Mouse (Mus musculus): ENCODE measurements around the gene Vopp1. TPM values are rescaled to one million over a fixed set of nuclear protein-coding genes. Genes with fewer than 3 reads are reported as not detected.

The Vopp1 gene
- polyA plus RNA-seq, 1 experiment, result 53.6 TPM

- no peak for TF ChIP-seq POLR2A (IDR thresholded peaks at IDR 0.05; ENCODE audit: borderline replicate concordance, control insufficient read depth, low read depth, low read length)
- TF ChIP-seq CTCF (IDR thresholded peaks at IDR 0.05; ENCODE audit: control insufficient read depth, insufficient read depth, low read length), result no peak
- H3K27ac ChIP-seq (ENCODE audit: control insufficient read depth, insufficient read depth, low read depth, low read length, poor library complexity), result no peak overlapping the region; the same call in 1 of the 2 replicates
- H3K4me3 ChIP-seq (replicated peaks; ENCODE audit: control insufficient read depth, low read depth, low read length), result no peak overlapping the region
- 30% methylated on average over 7 of the region's 7 CpGs for WGBS
- H3K4me1 ChIP-seq (ENCODE audit: control insufficient read depth, insufficient read depth, low read length), result peaks cover 10% of the 10 kb centered on the region; the same call in 1 of the 2 replicates
These were observed 55.9 kb downstream of the Vopp1 start for GRCm38 (mm10) chr6:57768948-57769525.

GRCm38 (mm10) chr6:57767112-57767868 lies 57.7 kb downstream of the Vopp1 start:
- peak overlapping the region; percentile 90 for H3K27ac ChIP-seq (ENCODE audit: control insufficient read depth, insufficient read depth, low read depth, low read length, poor library complexity)
- peaks cover 8% of the 10 kb centered on the region; the same call in 1 of the 2 replicates for H3K4me1 ChIP-seq (ENCODE audit: control insufficient read depth, insufficient read depth, low read length)
- H3K4me3 ChIP-seq (replicated peaks; ENCODE audit: control insufficient read depth, low read depth, low read length), result no peak overlapping the region
- TF ChIP-seq POLR2A (IDR thresholded peaks at IDR 0.05; ENCODE audit: borderline replicate concordance, control insufficient read depth, low read depth, low read length) (no peak), CTCF (IDR thresholded peaks at IDR 0.05; ENCODE audit: control insufficient read depth, insufficient read depth, low read length) (0 out of 2 replicates have a peak, but pooled peaks have one; percentile 5)
- 35% methylated on average over 8 of the region's 8 CpGs for WGBS

- Histone ChIP-seq H3K4me3 (replicated peaks; ENCODE audit: control insufficient read depth, low read depth, low read length) (no peak overlapping the region), H3K27ac (ENCODE audit: control insufficient read depth, insufficient read depth, low read depth, low read length, poor library complexity) (peak overlapping the region; percentile 90), H3K4me1 (ENCODE audit: control insufficient read depth, insufficient read depth, low read length) (peaks cover 8% of the 10 kb centered on the region; the same call in 1 of the 2 replicates)
- no peak for TF ChIP-seq CTCF (IDR thresholded peaks at IDR 0.05; ENCODE audit: control insufficient read depth, insufficient read depth, low read length)
- TF ChIP-seq POLR2A (IDR thresholded peaks at IDR 0.05; ENCODE audit: borderline replicate concordance, control insufficient read depth, low read depth, low read length), result no peak
- 35% methylated on average over 1 of the region's 1 CpGs for WGBS
These were observed 58.7 kb downstream of the Vopp1 start for GRCm38 (mm10) chr6:57766287-57766686.

GRCm38 (mm10) chr6:57765095-57765878 lies 59.7 kb downstream of the Vopp1 start:
- no peak for TF ChIP-seq CTCF (IDR thresholded peaks at IDR 0.05; ENCODE audit: control insufficient read depth, insufficient read depth, low read length)
- TF ChIP-seq POLR2A (IDR thresholded peaks at IDR 0.05; ENCODE audit: borderline replicate concordance, control insufficient read depth, low read depth, low read length), result no peak
- Histone ChIP-seq H3K27ac (ENCODE audit: control insufficient read depth, insufficient read depth, low read depth, low read length, poor library complexity) (peak overlapping the region; percentile 90; the same call in 1 of the 2 replicates), H3K4me3 (replicated peaks; ENCODE audit: control insufficient read depth, low read depth, low read length) (no peak overlapping the region), H3K4me1 (ENCODE audit: control insufficient read depth, insufficient read depth, low read length) (peaks cover 8% of the 10 kb centered on the region; the same call in 1 of the 2 replicates)
- WGBS, result 25% methylated on average over 3 of the region's 3 CpGs

- Histone ChIP-seq H3K4me3 (replicated peaks; ENCODE audit: control insufficient read depth, low read depth, low read length) (no peak overlapping the region), H3K27ac (ENCODE audit: control insufficient read depth, insufficient read depth, low read depth, low read length, poor library complexity) (no peak overlapping the region), H3K4me1 (ENCODE audit: control insufficient read depth, insufficient read depth, low read length) (peaks cover 6% of the 10 kb centered on the region; the same call in 1 of the 2 replicates)
- TF ChIP-seq POLR2A (IDR thresholded peaks at IDR 0.05; ENCODE audit: borderline replicate concordance, control insufficient read depth, low read depth, low read length), result no peak
- no peak for TF ChIP-seq CTCF (IDR thresholded peaks at IDR 0.05; ENCODE audit: control insufficient read depth, insufficient read depth, low read length)
These were observed 61.9 kb downstream of the Vopp1 start for GRCm38 (mm10) chr6:57763054-57763453.

- no peak overlapping the region for H3K4me3 ChIP-seq (replicated peaks; ENCODE audit: control insufficient read depth, low read depth, low read length)
- H3K4me1 ChIP-seq (ENCODE audit: control insufficient read depth, insufficient read depth, low read length), result peaks cover 2% of the 10 kb centered on the region; the same call in 1 of the 2 replicates
These were observed 70.8 kb downstream of the Vopp1 start for GRCm38 (mm10) chr6:57753962-57754759.

GRCm38 (mm10) chr6:57745748-57746129 lies 79.2 kb downstream of the Vopp1 start:
- H3K4me3 ChIP-seq (replicated peaks; ENCODE audit: control insufficient read depth, low read depth, low read length), result no peak overlapping the region
- peak overlapping the region; percentile 81; the same call in 1 of the 2 replicates for H3K27ac ChIP-seq (ENCODE audit: control insufficient read depth, insufficient read depth, low read depth, low read length, poor library complexity)
- no peak for TF ChIP-seq CTCF (IDR thresholded peaks at IDR 0.05; ENCODE audit: control insufficient read depth, insufficient read depth, low read length)
- no peak for TF ChIP-seq POLR2A (IDR thresholded peaks at IDR 0.05; ENCODE audit: borderline replicate concordance, control insufficient read depth, low read depth, low read length)
- 67% methylated on average over 2 of the region's 2 CpGs for WGBS
- peaks cover 7% of the 10 kb centered on the region for H3K4me1 ChIP-seq (ENCODE audit: control insufficient read depth, insufficient read depth, low read length)

More at GRCm38 (mm10) chr6:57753962-57754759, 70.8 kb downstream of the Vopp1 start:
- peak overlapping the region; percentile 40; the same call in 1 of the 2 replicates for H3K27ac ChIP-seq (ENCODE audit: control insufficient read depth, insufficient read depth, low read depth, low read length, poor library complexity)
- TF ChIP-seq POLR2A (IDR thresholded peaks at IDR 0.05; ENCODE audit: borderline replicate concordance, control insufficient read depth, low read depth, low read length), result no peak
- no peak for TF ChIP-seq CTCF (IDR thresholded peaks at IDR 0.05; ENCODE audit: control insufficient read depth, insufficient read depth, low read length)
- WGBS, result 86% methylated on average over 9 of the region's 9 CpGs

All from bone marrow, adult 2 months (tissue).